Mouse (Mus musculus) bone marrow macrophage, adult 2 months (primary cell): ENCODE data around the gene Pik3r2.

Experiments used
- CTCF ChIP-seq: IDR thresholded peaks from 2 replicates; pipeline ENCODE4 v1.5.1; 2012; ENCODE audit warnings: low read depth, mild to moderate bottlenecking, low read length, moderate library complexity
- POLR2A ChIP-seq: IDR thresholded peaks from 2 replicates; pipeline ENCODE4 v1.6.1; 2012; ENCODE audit warnings: mild to moderate bottlenecking, low read depth, low read length, borderline replicate concordance

- no peak for TF ChIP-seq CTCF
- no peak for TF ChIP-seq POLR2A
Observed at GRCm38 (mm10) chr8:70748246-70749096, 28.0 kb downstream of the Pik3r2 start.
